Mouse (Mus musculus): ENCODE measurements at regions not wholly inside any gene's neighbourhood (a gene's known extent, or its start where the extent isn't known, plus 50 kb on each side); places are given as distances from the start of the nearest gene placed in this dataset.

DNA sequence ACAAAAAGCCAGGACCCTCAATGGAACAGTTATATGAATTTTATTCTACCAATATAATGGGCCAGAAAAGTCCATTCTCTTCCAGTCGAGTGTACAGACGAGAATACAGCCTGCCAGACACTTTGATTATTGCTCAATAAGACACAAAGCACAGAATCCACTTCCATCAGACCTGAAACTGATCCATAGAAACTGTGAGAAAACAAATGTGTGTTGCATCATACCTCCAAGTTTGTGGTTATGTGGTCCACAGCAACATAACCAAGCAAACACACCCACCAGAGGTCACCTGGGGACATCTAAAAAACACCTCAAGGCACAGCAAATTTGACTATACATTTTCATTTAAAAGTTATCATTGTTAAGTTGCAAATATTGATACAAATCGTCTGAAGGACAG is 183.2 kb downstream of the 4933412E24Rik start:
- DNase-seq = no peak

DNA sequence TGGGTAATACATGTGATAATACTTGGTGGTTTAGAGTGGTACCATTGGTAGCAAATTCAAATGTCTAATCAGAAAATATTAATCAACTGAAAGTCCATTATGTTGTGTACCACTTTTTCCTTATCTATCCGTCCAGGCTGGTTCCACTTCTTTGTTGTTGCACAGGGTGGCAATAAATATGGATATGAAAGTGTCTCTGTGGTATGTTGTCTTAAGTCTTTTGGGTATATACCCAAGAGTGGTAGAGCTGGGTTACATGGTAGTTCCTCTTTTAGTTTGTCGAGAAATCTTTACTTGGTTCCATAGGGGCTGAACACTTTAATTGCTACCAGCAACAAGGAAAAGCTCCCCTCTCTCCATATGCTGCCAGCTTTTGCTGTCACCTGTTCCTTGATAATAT is 184.9 kb downstream of the 4933412E24Rik start:
- no peak for DNase-seq

DNA sequence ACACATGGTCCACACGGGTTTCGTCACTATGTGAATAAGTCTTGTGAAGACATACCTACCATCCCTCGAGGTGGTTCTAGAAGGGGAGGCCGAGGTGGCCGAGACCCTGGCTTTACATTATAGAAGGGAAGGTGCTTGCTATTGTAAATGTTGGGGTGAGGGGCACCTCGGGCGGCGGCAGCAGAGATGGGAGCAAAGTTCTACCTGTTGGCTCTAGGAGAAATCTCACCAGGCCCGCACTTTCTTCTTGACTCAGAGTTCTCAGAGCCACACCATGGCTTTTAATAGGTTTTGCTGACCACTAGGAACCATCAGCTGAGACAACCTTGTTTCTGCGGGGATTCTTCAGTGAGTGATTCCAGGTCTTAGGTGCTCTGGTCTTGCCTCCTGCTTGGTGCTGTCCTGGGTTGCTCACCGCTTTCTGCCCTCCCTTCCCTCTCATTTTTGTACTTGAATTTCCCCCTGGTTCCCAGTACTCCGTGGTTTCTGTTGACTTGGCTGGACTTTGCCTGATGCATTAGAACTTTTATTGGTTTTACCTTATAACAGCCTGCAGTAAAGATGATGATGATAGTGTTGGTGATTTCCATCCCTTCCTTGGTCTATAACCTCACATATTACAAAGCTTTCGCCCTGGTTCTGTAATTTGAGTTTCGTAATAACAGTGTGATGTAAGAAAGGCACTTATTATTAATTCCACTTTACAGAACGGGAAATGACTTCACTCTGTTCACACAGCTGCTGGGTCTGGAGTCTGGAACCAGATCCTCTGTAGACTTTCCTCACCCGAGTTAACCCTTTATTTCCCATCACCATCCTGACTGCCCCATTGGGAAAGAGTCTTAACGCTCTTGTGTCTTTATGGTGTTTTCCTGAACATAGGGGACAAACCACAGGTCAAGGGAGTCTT is 185.6 kb downstream of the 4933412E24Rik start:
- DNase-seq = no peak

GRCm38 (mm10) chr15:59828421-59828820 is 188.0 kb downstream of the 4933412E24Rik start:
- peak; percentile 84 to 89 for DNase-seq

- DNase-seq = peak; percentile 60 to 68
Observed at GRCm38 (mm10) chr15:59826164-59826950, 190.1 kb downstream of the 4933412E24Rik start.

- DNase-seq = no peak
Observed at GRCm38 (mm10) chr15:59823921-59824320, 192.5 kb downstream of the 4933412E24Rik start.

DNA sequence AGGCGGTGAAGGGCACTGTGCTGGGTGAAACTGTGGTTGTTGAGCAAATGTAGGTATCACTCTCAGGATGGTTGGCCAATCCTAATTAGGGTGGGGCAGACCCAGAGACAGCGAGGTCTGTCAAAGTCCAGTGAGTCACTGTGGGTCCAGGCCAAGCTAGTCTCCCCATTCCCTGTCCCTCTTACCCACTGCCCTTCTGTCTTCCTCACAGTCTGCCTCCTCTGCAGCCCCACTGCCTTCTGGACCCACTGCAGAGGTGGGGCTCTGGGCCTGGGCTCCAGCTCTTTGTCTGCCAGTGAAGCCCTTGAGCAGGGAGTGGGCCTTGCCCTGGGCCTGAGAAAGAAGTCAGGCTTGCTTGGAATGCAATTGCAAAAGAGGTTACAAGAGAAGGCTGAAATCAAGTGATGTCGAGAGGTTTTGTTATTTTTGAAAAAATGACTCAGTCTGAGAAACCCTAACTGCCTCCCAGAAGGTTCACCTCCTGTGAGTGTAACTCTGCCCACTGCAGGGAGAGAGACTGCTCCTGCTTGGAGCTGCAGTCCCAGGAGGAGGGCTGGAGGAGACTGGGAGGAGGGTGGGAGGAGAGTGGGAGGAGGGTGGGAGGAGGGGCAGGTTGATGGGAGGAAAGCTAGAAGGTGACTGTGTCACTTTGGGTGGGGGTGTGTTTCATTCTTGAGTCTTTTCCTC is 193.3 kb downstream of the 4933412E24Rik start:
- no peak for DNase-seq

- DNase-seq = no peak
Observed at GRCm38 (mm10) chr15:59820317-59820716, 196.1 kb downstream of the 4933412E24Rik start.

GRCm38 (mm10) chr15:59816031-59816430 is 200.4 kb downstream of the 4933412E24Rik start:
- DNase-seq = no peak

DNA sequence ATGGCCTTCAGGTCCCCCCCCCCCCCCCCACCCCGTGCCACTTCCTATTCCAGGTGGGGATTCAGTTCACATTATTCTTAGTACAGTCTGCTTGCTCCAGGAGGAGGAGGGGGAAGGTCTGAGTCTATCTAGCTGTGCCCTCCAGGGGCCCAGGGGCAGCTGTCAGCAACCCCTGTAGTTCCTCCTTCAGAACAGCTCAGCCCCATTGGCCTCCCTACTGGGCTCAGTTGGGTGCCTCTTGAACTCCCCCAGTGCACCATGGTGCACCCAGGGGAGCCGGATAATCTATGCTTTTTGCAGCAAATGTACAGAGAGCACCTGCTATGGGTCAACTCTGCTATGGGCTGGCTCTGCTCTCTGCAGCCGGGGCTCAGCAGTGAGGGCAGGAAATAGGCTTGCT is 204.8 kb downstream of the 4933412E24Rik start:
- no peak for DNase-seq

GRCm38 (mm10) chr15:59809361-59809760 is 207.1 kb downstream of the 4933412E24Rik start:
- DNase-seq = no peak

- no peak for DNase-seq
Observed at GRCm38 (mm10) chr15:59807723-59808122, 208.7 kb downstream of the 4933412E24Rik start.

GRCm38 (mm10) chr15:59805771-59806170 is 210.6 kb downstream of the 4933412E24Rik start:
- no peak for DNase-seq

GRCm38 (mm10) chr15:59804821-59805220 is 211.6 kb downstream of the 4933412E24Rik start:
- DNase-seq = no peak

DNA sequence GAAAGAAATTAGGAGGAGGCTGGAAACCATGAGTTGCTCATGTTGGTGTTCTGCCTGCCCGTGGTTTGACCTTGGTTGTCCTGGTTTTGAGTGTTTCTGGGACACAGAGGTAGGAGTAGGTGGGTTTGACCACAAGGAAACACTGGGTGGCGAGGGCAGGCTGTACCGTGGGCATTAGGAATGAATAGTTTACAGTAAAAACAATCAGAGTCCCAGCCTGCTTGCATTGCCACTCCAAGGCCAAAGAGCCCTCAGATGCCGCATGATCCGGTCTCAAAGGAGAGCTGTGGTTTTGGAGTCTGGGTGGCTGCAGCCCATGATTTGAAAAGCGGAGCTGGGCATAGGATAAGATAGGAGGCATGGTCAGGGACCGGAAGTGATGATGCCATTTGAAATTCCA is 212.0 kb downstream of the 4933412E24Rik start:
- no peak for DNase-seq

DNA sequence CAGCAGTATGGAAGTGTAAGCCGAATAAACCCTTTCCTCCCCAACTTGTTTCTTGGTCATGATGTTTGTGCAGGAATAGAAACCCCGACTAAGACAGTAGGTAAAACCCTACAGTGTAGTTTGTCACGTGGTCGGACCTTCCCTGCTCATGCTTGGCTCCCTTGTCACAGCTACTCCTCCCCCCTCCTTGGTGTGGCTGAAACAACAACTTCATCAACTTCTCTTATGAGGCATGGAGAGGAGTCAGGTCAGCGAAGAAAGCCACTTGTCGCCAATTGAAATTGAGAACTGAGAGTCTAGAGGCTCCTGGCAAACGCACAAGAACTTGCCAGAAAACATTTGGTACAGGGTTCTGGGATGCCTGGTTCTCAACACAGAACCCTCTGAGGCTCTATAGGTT is 214.1 kb downstream of the 4933412E24Rik start:
- no peak for DNase-seq

GRCm38 (mm10) chr15:59799124-59799815 is 217.1 kb downstream of the 4933412E24Rik start:
- DNase-seq = no peak

- no peak for DNase-seq
Observed at GRCm38 (mm10) chr15:59798486-59798885, 217.9 kb downstream of the 4933412E24Rik start.

DNA sequence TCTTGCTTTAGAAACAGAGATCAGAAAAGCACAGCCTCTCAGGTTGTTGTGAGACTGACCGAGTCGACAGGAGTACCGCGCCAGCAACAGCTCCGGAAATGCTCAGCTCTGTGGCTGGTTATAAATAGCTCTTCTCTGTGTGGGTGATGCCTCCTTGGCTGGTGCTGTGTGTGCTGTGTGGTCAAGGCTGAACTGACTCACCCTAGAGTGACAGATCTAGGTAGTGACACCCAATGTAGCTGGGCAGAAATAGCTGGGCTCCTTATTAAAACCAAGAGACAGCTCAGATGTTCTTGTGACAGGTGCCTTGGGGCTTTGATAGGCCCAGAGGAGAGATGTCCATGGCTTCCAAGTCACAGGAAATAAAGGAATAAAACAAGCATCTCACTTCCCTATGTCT is 220.7 kb downstream of the 4933412E24Rik start:
- DNase-seq = peak; percentile 59 to 75

DNA sequence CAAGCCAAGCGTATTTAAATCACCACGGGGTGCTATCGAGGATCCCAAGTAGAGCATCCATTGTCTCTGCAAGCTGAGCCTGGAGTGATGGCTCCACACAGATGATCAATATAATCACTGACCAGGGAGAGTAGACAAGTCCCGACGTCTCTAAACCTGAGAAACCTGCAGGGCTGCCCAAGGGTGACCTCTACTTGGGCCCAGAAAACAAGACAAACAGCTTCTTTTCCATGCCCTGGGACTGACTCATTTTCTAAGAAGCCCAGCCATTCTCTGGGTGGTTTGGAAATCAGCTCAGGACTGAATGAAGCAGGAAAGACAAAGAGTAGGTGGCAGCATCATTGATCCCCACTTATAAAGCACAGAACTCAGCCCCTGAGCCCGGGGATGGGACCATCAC is 221.5 kb downstream of the 4933412E24Rik start:
- DNase-seq = no peak

- DNase-seq = no peak
Observed at GRCm38 (mm10) chr15:59786706-59787425, 229.5 kb downstream of the 4933412E24Rik start.

- DNase-seq = no peak
Observed at GRCm38 (mm10) chr15:59785981-59786380, 230.4 kb downstream of the 4933412E24Rik start.

Data from cerebellum, postnatal 25 days (tissue).